Mouse (Mus musculus): ENCODE measurements around the gene Wdr44. TPM values are rescaled to one million over a fixed set of nuclear protein-coding genes. Genes with fewer than 3 reads are reported as not detected.
"Not testable (repeated sequence)": the region's sequence is repeated elsewhere in the genome, so short reads cannot be mapped to it uniquely, and the experiment has no call there.

The Wdr44 gene
- polyA plus RNA-seq, 1 experiment from 2014 or later: 13.9 TPM

DNA sequence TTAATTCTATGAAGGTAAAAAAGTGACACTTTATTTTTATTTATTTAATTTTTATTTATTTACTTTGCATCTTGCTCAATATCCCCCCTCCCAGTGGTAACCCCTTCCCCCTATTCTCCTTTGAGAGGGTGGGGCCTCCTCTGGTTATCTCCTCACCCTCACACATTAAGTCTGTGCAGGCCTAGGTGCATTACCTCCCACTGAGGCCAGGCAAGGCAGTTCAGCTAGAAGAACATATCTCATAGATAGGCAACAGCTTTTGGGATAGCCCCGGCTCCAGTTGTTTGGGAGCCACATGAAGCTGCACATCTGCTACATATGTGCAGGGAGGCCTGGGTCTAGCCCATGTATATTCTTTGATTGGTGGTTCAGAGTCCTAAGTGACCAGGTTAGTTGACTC is 6.2 kb downstream of the Wdr44 start:
- H3K36me3 ChIP-seq: no peaks in the 10 kb centered on the region
- no peak overlapping the region for H3K27ac ChIP-seq
- no peaks in the 10 kb centered on the region for H3K9me3 ChIP-seq
- no peaks in the 10 kb centered on the region for H3K27me3 ChIP-seq
- H3K4me3 ChIP-seq (replicated peaks): no peak overlapping the region
- H3K4me2 ChIP-seq (replicated peaks): no peak overlapping the region
- 88% methylated on average over 1 of the region's 1 CpGs for WGBS
- H3K4me1 ChIP-seq (replicated peaks): no peaks in the 10 kb centered on the region
- ATAC-seq: no peak
- H3K9ac ChIP-seq (replicated peaks): no peak overlapping the region

DNA sequence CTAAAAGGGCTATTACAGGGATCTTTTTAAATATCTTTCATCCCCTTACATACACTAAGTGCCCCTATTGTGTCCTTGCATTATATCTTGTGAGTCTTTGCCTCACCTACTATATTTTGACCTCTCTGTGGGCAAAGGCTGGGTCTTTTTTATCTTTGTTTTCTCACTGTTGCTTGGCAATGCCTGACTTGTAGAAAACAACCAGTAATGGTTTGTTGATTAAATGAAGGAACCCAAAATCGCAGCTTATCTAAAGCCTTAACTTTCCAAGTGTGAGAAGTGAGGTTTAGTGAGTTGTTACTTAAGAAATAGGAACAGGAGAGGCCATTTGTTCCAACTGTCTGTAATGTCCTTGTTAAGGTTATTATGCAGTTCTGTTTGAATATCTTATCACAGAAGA is 24.4 kb downstream of the Wdr44 start:
- Histone ChIP-seq H3K4me2 (replicated peaks) (no peak overlapping the region), H3K9me3 (0 out of 2 replicates have a peak, but pooled peaks cover 2% of the 10 kb centered on the region), H3K36me3 (no peaks in the 10 kb centered on the region), H3K4me1 (replicated peaks) (no peaks in the 10 kb centered on the region), H3K4me3 (replicated peaks) (no peak overlapping the region), H3K9ac (replicated peaks) (no peak overlapping the region), H3K27me3 (no peaks in the 10 kb centered on the region), H3K27ac (no peak overlapping the region)
- WGBS: 80% methylated on average over 1 of the region's 1 CpGs
- no peak for ATAC-seq

DNA sequence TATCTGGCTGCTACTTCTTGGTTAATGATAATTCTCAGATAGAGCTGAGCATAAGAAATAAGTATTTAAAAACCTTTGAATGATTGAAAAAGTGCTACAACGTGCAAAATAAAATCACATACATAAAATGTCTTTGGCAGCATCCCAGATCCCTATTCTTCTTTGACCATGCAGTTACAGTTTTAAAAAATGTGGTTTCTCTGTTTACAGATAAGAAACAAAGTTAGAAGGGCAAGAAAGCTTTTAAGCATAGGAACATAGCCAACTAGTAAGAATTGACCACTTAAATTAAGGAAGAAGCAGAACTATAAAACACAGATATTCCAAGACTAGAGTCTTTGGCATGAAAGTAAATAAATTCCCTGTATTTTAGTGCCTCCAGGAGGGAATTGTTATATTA is 34.6 kb downstream of the Wdr44 start:
- Histone ChIP-seq H3K27ac (no peak overlapping the region), H3K4me2 (replicated peaks) (no peak overlapping the region), H3K27me3 (no peaks in the 10 kb centered on the region), H3K9ac (replicated peaks) (no peak overlapping the region), H3K4me3 (replicated peaks) (no peak overlapping the region), H3K9me3 (no peaks in the 10 kb centered on the region), H3K4me1 (replicated peaks) (no peaks in the 10 kb centered on the region), H3K36me3 (no peaks in the 10 kb centered on the region)
- WGBS: 67% methylated on average over 1 of the region's 1 CpGs
- ATAC-seq: no peak

DNA sequence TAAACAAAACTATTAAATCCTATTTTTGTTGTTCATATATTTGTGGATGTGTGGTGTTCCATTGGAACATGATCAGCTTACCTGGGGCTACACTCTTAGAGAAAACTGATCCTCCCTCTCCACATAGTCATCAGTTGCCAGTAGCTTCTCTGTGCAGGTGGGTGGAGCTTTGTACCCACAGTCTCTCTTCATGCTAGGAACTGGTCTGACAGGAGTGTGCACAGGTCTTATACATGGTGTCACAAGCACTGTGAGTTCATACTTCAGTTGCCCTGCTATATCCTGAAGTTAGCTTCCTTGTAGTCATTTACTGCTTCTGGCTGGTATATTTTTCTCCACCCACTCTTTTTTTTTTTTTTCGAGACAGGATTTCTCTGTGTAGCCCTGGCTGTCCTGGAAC is 61.8 kb downstream of the Wdr44 start:
- no peaks in the 10 kb centered on the region for H3K4me1 ChIP-seq (replicated peaks)
- no peak overlapping the region for H3K4me3 ChIP-seq (replicated peaks)
- H3K4me2 ChIP-seq (replicated peaks): no peak overlapping the region
- no peak overlapping the region for H3K27ac ChIP-seq
- no peak for ATAC-seq
- no peaks in the 10 kb centered on the region for H3K27me3 ChIP-seq
- WGBS: 40% methylated on average over 1 of the region's 1 CpGs
- no peaks in the 10 kb centered on the region for H3K9me3 ChIP-seq
- H3K9ac ChIP-seq (replicated peaks): no peak overlapping the region
- H3K36me3 ChIP-seq: no peaks in the 10 kb centered on the region

DNA sequence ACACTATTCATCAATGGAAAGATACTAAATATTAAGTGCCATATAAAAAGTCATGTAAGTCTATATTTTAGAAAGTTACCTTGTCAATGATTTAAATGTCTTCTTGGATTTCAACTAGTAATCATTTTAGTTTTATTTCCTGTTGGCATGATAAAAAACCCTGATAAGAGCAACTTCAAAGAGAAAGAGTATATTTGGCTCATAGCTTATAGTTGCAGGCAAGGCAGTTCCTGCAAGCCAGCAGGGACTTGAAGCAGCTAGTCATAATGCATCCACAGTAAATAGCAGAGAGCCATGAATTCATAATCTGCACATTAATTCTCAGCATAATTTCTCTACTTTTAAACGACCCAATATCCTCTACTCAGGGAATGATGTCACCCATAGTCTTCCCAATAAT is 75.0 kb downstream of the Wdr44 start:
- H3K27me3 ChIP-seq: no peaks in the 10 kb centered on the region
- no peak overlapping the region for H3K4me3 ChIP-seq (replicated peaks)
- peaks cover 8% of the 10 kb centered on the region; the same call in 1 of the 2 replicates for H3K36me3 ChIP-seq
- H3K4me2 ChIP-seq (replicated peaks): no peak overlapping the region
- H3K4me1 ChIP-seq (replicated peaks): no peaks in the 10 kb centered on the region
- H3K9ac ChIP-seq (replicated peaks): no peak overlapping the region
- H3K27ac ChIP-seq: no peak overlapping the region
- H3K9me3 ChIP-seq: no peaks in the 10 kb centered on the region
- 68% methylated on average over 1 of the region's 1 CpGs for WGBS
- no peak for ATAC-seq

DNA sequence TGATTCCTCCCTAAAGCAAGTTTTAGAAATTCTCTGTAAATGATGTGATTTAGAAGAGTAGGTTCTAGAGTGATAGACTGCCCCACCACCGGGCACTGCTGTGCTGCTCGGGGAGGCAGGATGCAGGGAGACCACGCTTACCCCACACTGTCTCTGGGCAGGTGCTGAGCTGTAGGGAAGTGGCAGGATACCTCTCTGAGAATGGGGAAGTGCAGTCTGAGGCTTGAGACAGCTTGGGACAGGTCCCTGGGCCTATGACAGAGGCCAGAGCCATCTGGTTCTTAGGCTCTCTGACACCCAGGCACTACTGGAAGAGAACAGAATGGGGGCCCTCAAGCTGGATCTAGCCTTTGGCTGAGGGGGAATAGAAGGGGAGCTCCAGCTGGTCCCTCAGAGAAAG is 114.3 kb downstream of the Wdr44 start:
- no peaks in the 10 kb centered on the region for H3K36me3 ChIP-seq
- H3K4me2 ChIP-seq (replicated peaks): no peak overlapping the region
- H3K4me3 ChIP-seq (replicated peaks): no peak overlapping the region
- WGBS: 96% methylated on average over 3 of the region's 3 CpGs
- H3K4me1 ChIP-seq (replicated peaks): no peaks in the 10 kb centered on the region
- ATAC-seq: no peak
- H3K27ac ChIP-seq: no peak overlapping the region
- no peak overlapping the region for H3K9ac ChIP-seq (replicated peaks)
- H3K27me3 ChIP-seq: no peaks in the 10 kb centered on the region
- peaks cover 3% of the 10 kb centered on the region; the same call in 1 of the 2 replicates for H3K9me3 ChIP-seq

DNA sequence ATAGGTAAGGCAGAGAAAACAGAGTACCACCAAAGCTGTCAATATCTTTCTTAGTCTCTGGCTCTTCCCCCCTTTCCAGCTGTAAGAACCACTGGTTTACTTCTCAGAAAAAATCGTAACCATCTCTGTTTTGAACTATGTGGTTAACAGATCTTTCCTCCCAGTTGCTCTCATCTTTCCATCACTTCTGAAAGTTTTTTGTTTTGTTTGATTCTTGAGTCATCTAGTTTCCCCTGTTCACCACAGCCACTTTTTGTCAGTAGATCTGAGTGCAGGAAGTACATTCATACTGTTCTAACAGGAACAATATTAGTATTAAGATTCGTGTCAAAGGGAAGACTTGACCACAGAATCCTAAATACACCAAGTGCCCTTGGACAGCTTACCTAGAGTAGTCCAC is 117.5 kb downstream of the Wdr44 start:
- Histone ChIP-seq H3K27me3 (no peaks in the 10 kb centered on the region), H3K4me3 (replicated peaks) (no peak overlapping the region), H3K9me3 (peaks cover 3% of the 10 kb centered on the region; the same call in 1 of the 2 replicates), H3K4me1 (replicated peaks) (no peaks in the 10 kb centered on the region), H3K9ac (replicated peaks) (no peak overlapping the region), H3K27ac (no peak overlapping the region), H3K36me3 (no peaks in the 10 kb centered on the region), H3K4me2 (replicated peaks) (no peak overlapping the region)
- no peak for ATAC-seq
- 88% methylated on average over 2 of the region's 2 CpGs for WGBS

DNA sequence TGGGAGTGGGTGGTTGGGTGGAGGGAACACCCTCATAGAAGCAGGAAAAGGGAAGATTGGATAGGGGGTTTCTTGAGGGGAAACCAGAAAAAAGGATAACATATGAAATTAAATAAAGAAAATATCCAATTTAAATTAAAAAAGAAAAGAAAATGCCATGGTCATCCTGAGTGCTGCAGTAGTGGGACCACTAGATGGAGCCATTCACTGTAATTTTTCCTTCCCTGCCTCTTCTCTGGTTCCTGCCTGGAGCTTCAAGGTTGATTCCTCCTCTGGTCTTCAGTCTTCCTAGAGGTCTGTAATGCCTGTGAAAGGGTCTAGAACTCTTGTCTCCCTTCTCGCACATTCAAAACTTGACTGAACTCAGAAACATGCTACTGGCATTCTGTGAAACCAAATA is 120.4 kb downstream of the Wdr44 start:
- H3K27me3 ChIP-seq; H3K4me3 ChIP-seq (replicated peaks); ATAC-seq; H3K9me3 ChIP-seq; H3K4me1 ChIP-seq (replicated peaks); H3K4me2 ChIP-seq (replicated peaks); H3K9ac ChIP-seq (replicated peaks); H3K36me3 ChIP-seq; H3K27ac ChIP-seq: not testable (repeated sequence)
- 78% methylated on average over 1 of the region's 1 CpGs for WGBS

DNA sequence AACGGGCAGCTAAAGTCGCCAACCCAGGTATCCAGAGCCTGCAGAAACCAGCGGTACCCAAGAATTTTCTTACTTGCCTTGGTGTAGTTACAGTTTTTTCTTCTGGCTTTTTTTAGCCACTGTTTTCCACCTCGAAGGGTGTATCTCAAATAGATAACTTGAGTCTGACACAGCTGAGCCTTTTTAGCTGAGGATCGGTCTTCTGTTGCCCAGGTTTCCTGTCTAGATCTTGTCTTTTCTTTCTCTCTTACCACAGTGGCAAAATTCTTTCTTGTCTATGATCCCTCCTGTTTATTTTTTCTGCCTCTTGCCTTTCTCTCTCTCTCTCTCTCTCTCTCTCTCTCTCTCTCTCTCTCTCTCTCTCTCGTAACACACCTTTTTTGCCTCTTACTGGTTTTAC is 130.0 kb downstream of the Wdr44 start:
- not testable (repeated sequence) for H3K36me3 ChIP-seq; ATAC-seq; H3K4me3 ChIP-seq (replicated peaks); H3K9ac ChIP-seq (replicated peaks); H3K27me3 ChIP-seq; H3K4me1 ChIP-seq (replicated peaks); H3K27ac ChIP-seq; H3K4me2 ChIP-seq (replicated peaks); H3K9me3 ChIP-seq
- 93% methylated on average over 6 of the region's 6 CpGs for WGBS

DNA sequence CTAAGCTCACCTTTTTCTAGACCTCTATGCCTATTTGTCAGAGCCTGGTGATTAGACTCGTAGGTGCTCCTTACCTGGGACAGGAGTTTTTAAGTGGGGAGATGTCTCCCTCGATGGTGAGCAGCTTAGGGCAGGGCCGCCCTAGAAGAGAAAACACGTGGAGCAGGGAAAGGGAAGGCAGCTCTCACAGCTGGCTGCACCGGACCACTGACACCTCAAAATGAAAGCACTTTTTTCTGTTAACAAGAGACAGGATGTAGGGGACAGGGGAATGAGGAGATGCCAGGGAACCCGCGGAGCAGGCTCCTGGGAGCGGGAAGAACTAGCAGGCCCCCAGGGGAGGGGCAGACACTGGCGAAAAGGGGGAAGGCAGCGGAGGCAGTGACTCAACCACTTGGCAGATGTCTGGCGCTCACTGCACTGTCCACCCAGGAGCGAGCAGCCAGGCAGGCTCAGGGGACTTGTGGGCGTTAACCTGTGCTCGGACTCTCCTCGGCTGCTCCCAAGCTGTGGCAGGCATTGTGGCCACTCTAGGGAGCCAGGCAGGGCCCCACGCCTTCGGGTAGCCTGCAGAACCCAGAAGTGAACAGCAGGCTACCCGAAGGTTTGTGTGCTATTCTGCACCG is 130.7 kb downstream of the Wdr44 start:
- H3K36me3 ChIP-seq: no peaks in the 10 kb centered on the region
- no peak for ATAC-seq
- H3K9me3 ChIP-seq: no peaks in the 10 kb centered on the region
- 78% methylated on average over 19 of the region's 19 CpGs for WGBS
- no peak overlapping the region for H3K9ac ChIP-seq (replicated peaks)
- H3K27me3 ChIP-seq: no peaks in the 10 kb centered on the region
- H3K4me3 ChIP-seq (replicated peaks): no peak overlapping the region
- H3K27ac ChIP-seq: no peak overlapping the region
- H3K4me1 ChIP-seq (replicated peaks): no peaks in the 10 kb centered on the region
- H3K4me2 ChIP-seq (replicated peaks): no peak overlapping the region

DNA sequence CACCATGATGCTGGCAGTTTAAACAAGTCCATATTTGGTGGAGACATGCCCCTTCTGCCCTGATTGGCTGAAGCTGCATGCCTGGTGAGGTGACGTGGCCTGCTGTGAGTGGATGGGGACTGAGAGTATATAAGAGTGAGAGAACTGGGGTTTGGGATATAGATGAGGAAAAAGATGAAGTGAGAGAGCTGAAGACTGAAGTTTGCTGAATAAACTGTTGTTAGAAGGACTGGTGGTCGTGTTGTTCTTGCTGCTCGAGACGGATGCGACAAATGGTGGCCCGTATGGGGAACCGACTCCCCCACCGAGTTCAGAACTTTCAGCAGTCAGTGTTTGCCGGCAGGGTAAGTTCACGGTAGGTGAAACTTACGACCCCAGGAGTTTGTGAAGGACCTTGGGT is 140.9 kb downstream of the Wdr44 start:
- not testable (repeated sequence) for H3K27me3 ChIP-seq; H3K4me2 ChIP-seq (replicated peaks); H3K9me3 ChIP-seq; H3K36me3 ChIP-seq; H3K4me3 ChIP-seq (replicated peaks); H3K4me1 ChIP-seq (replicated peaks); H3K9ac ChIP-seq (replicated peaks); ATAC-seq; H3K27ac ChIP-seq
- 88% methylated on average over 11 of the region's 11 CpGs for WGBS

DNA sequence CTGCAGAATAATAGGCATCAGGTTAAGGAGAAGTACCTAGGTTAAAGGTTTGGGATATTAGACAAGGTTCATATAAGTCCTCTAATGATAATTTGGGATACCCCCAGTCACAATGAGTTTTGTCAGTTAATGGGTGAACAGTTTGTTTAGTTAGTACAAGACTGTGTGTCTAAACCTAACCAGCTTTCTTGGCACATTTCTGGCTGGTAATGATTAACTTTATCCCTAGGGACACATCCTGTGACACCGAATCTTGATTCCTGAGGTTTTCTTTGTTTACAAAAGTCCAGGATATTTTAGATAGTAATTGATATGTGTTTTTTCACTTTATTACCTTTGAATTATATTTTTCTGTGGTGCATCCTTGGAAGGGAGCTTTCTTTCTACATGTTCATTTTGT is 148.1 kb downstream of the Wdr44 start:
- Histone ChIP-seq H3K36me3 (no peaks in the 10 kb centered on the region), H3K4me3 (replicated peaks) (no peak overlapping the region), H3K9ac (replicated peaks) (no peak overlapping the region), H3K4me1 (replicated peaks) (no peaks in the 10 kb centered on the region), H3K27me3 (no peaks in the 10 kb centered on the region), H3K4me2 (replicated peaks) (no peak overlapping the region), H3K27ac (no peak overlapping the region), H3K9me3 (no peaks in the 10 kb centered on the region)
- WGBS: 88% methylated on average over 1 of the region's 1 CpGs
- no peak for ATAC-seq
